Mouse (Mus musculus): ENCODE results near the gene Ebf3. TPM values are rescaled to one million over a fixed set of nuclear protein-coding genes. Genes with fewer than 3 reads are reported as not detected.

Gene Ebf3
- total RNA-seq (2021): 10 to 100 TPM; 16.0 to 27.5 TPM
- long read RNA-seq, experiment 1, partial matches to known transcripts: 1 of 2 reads
- long read RNA-seq, experiment 1, other reads (novel, unspliced or antisense): 1 of 2 reads
- long read RNA-seq, experiment 2: 0 reads

DNA sequence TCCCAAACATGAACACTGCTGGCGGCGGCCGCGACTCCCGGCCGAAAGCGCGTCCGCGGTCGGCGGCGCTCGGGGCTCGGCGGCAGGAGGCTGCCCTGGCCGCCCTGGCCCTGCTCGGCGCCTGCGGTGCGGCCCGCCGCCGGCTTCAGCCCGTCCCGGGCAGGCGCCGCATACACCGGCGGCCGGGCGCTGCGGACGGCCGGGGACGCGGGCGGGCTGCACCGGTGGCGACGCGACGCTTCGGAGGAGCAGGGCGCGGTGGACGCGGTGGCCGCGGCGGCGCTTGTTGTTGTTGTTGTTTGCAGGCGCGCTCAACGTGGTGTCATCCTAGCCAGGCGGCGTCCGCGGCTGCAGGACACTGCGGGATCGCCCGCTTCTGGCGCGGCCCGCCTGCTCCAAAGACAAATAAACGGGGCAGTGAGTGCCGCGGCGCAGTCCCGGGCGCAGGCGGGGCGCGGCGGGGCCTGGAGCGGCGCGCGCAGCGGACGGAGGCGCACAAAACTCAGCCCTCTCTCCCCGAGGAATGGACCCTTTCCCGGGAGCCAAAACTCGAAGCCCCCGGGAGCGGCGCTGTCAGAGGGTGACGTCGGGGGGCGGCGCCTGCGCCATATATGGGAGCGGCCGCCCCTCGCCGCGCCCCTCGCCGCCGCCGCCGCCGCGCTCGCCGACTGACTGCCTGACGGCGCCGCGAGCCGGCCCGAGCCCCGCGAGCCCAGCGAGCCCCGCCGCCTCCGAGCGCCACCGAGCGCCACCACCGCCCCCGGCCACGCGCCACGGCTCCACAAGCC is at the start of gene Ebf3:
Ebf3 (minus strand) TSS at position 542 of the 788 bp plus-strand sequence.
- peak; percentile 95 for DNase-seq

- DNase-seq: peak; percentile 76
These were observed 32.6 kb upstream of the Ebf3 start for GRCm38 (mm10) chr7:137346860-137347259.

DNA sequence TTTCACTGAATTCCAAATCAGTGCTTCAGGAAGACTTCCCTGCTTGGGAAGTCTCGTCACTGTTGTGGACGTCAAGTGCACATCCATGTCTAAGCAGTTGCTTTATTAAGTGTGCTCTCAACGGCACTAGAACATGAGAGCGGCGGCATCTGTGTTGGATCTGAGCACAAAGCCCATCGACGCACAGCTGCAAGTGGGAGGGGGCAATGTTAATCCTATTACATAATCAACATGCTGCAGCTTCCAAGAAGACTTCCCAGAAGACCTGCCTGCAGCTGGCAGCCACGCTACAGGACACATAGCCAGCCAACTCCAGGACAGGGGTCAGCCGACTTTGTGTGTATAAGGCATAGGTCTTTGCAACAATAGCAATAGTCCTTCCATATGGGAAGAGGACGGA is 31.8 kb upstream of the Ebf3 start:
- peak; percentile 29 for DNase-seq

DNA sequence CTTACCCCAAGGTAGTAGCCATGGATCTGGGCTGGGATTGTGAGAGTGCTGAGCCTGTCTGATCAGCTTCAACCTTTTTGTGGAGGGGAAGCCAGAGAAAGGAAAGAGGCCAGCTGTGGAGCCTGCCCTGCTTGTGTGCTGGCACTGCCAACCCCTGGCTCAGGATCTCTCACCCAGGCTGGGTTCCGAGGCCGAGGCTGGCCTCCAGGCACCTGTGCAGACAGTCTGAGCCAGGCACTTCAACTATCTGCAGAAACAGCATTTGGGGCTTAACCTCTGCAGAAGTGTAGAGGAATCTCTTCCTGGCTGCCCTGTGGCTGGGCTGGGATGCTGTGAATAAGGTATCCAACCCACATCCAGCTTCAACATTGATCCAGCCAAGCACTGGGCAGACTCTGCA is 19.7 kb upstream of the Ebf3 start:
- peak; percentile 58 for DNase-seq

GRCm38 (mm10) chr7:137322926-137323325 is 8.7 kb upstream of the Ebf3 start:
- no peak for DNase-seq

GRCm38 (mm10) chr7:137321961-137322784 is 7.9 kb upstream of the Ebf3 start:
- DNase-seq: peak; percentile 28

DNA sequence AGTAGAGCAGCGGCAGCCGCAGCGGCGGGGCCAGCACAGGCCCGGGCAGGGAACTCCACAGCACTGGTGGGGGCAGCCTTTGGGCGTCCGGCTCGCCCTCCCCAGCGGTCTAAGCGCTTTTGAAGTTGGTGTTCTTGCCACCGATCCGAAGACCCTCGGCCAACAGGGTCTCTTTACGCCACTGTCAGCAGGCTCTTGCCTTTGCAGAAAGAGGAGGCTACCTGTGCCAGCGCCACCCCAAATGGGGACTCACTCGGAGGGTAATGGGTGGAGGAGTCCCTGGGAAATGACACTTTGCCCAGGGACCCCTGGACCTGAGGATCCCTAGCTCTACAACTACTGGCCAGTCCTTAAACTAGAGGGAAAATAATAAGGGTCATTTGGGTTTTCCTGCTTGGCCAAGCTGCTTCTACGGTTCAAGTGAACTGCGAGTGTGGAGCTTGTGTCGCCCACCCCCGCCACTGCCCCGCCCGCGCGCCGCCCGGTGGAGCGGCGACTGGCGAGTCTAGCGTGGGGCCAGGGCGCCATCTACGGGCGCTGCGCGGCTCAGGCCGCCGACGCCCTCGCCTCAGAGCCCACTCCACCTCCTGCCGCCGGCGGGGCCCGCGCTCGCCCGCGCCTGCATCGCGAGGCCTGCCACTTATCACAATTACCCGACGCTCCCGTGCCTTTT is 7.0 kb upstream of the Ebf3 start:
- DNase-seq: peak; percentile 82

GRCm38 (mm10) chr7:137320320-137320719 is 6.1 kb upstream of the Ebf3 start:
- DNase-seq: no peak

GRCm38 (mm10) chr7:137318924-137319885 is 5.0 kb upstream of the Ebf3 start:
- peak; percentile 72 for DNase-seq

- DNase-seq: no peak
These were observed 4.1 kb upstream of the Ebf3 start for GRCm38 (mm10) chr7:137318383-137318775.

- no peak for DNase-seq
These were observed 3.6 kb upstream of the Ebf3 start for GRCm38 (mm10) chr7:137317659-137318382.

DNA sequence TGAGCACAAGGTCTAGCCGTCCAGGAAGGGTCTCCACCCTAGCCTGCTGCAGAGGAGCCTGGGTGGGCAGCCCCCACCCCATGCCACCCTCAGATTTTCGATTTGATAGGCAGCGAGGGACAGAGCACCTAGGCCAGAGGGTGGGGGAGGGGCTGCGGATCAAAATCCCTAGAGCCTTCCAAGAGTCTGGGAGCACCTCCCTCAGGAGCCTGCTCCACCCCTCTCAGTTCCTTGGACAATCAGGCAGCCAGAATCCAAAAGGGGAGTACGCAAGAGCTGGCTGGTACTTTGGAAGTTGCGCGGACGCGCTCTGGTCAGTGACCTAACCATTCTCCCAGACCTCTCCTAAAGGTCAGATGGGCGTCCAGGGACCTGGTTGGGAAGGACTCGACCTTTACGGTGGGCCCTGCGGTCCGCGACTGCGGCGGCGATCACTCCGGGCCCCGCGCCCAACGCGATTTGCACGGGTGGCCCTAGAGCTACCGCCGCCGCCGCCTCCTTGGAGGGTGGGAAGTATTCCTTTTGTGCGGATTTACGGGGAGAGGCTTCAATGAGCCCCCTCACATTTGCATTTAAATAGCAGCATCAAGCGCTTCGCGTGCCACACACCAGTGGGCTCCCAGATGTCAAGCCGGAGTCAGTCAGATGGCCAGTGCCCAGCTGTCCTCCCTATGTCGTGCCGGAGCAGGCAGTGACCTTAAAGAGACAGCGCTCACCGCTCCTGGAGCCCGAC is 2.8 kb upstream of the Ebf3 start:
- no peak for DNase-seq

DNA sequence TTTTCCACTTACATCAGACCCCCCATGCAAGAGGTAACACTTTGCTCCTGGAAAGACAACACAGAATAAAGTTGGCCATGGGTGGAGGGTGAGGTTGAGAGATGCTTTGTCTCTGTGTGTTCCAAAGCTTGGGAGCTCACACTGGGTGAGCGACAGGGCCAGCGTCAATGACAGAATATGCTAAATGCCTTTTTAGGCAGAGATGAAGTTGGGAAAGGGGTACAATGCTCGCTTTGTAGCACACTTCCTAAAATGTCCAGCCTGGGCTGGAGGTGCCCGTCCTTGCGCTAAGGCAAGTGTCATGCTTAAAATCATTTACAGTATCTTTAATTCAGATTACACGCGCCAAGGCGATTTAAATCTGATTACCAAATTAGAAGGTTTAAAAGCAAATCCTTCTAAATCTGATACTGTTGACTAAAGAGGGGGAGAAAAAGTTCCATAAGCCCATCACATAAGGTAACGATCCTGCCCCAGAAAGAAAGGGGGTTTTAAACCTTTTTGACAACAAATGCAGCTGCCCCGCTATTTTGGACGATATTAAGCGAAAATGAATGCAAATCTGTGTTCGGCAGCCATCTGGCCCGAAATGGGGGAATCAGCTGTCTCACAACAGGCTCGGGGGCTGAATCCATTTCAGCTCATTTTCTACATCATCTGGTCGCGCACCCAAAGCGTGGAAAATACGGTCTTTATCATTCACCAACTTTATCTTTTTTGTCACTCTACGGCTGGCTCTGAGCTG is 2.1 kb upstream of the Ebf3 start:
- no peak for DNase-seq

GRCm38 (mm10) chr7:137315544-137315940 is 1.3 kb upstream of the Ebf3 start:
- no peak for DNase-seq

GRCm38 (mm10) chr7:137314710-137315543 is 682 bp upstream of the Ebf3 start:
- no peak for DNase-seq

GRCm38 (mm10) chr7:137313183-137313903 is 902 bp downstream of the Ebf3 start:
- peak; percentile 65 for DNase-seq

DNA sequence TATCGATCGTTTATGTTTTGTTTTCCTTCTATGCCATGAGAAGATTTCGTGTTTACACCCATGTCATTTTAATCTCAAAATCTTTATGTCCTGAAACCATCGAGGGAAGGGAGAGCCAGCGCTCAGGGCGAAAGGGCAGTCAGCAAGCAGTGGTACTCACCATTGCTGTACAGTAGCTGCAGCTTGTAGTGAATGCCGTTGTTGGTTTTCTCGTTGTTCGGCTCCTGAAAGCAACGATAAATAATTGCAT is 1.4 kb downstream of the Ebf3 start:
- DNase-seq: no peak

Data from gastrocnemius, postnatal 10 days (tissue).